Mouse (Mus musculus): ENCODE data around the gene Elovl7. TPM values are rescaled to one million over a fixed set of nuclear protein-coding genes. Genes with fewer than 3 reads are reported as not detected.
A peak's percentile ranks its signal among the peaks of the same experiment; 100 is the strongest.

Elovl7 gene
- 0.81 and 0.89 TPM in 2 replicates for polyA plus RNA-seq (2016; fragmentation: Nextera tagmentation; extraction: Ambion mirVana)

DNA sequence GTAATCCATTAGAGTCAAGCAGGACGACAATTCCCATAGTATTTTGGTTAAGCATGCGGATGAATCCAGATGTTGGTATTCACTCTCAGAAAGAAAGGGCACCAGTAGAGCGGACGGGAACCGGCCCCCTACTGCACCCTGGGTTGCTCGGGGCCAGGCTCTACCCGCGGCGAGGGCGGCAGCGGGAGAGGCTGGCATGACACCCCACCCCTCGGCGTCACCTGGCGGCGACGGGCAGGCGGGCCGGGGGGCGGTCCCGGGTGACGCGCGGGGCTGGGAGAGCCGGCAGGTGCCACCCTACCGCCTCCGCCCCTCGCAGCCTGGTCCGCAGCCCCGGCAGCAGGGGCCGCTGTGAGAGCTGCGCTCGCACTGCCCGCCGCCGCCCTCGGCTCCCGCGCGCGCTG is at the start of gene Elovl7:
Elovl7 (plus strand) TSS at position 324 of the 404 bp plus-strand sequence.
- Histone ChIP-seq H3K27ac (peak within 1 kb of the TSS; percentile 83), H3K4me3 (peak within 1 kb of the TSS; percentile 83), H3K36me3 (replicated peaks) (no peaks in the 10 kb centered on the region), H3K27me3 (ENCODE audit: poor library complexity, severe bottlenecking) (peaks cover 80% of the 10 kb centered on the region), H3K9me3 (no peaks in the 10 kb centered on the region), H3K4me1 (peaks cover 19% of the 10 kb centered on the region)
- under 1% methylated on average over 36 of the region's 40 CpGs for WGBS
- peak; percentile 50 for DNase-seq (ENCODE audit: extremely low spot score, low spot score)

GRCm38 (mm10) chr13:108164621-108165020 is 49.6 kb upstream of the Elovl7 start:
- Histone ChIP-seq H3K27me3 (ENCODE audit: poor library complexity, severe bottlenecking) (no peaks in the 10 kb centered on the region), H3K4me3 (no peak overlapping the region), H3K9me3 (no peaks in the 10 kb centered on the region), H3K4me1 (peaks cover 3% of the 10 kb centered on the region), H3K27ac (no peak overlapping the region), H3K36me3 (replicated peaks) (peaks cover 24% of the 10 kb centered on the region)
- no peak for DNase-seq (ENCODE audit: extremely low spot score, low spot score)
- 85% methylated on average over 3 of the region's 3 CpGs for WGBS

GRCm38 (mm10) chr13:108170002-108170401 is 44.2 kb upstream of the Elovl7 start:
- no peak overlapping the region for H3K27ac ChIP-seq
- no peak for DNase-seq (ENCODE audit: extremely low spot score, low spot score)
- no peaks in the 10 kb centered on the region for H3K27me3 ChIP-seq (ENCODE audit: poor library complexity, severe bottlenecking)
- no peak overlapping the region for H3K4me3 ChIP-seq
- H3K36me3 ChIP-seq (replicated peaks) = peaks cover 52% of the 10 kb centered on the region
- H3K9me3 ChIP-seq = no peaks in the 10 kb centered on the region
- no peaks in the 10 kb centered on the region for H3K4me1 ChIP-seq
- WGBS = 94% methylated on average over 1 of the region's 1 CpGs

GRCm38 (mm10) chr13:108170511-108170910 is 43.7 kb upstream of the Elovl7 start:
- Histone ChIP-seq H3K27ac (no peak overlapping the region), H3K4me3 (no peak overlapping the region), H3K27me3 (ENCODE audit: poor library complexity, severe bottlenecking) (no peaks in the 10 kb centered on the region), H3K4me1 (no peaks in the 10 kb centered on the region), H3K9me3 (no peaks in the 10 kb centered on the region), H3K36me3 (replicated peaks) (peaks cover 57% of the 10 kb centered on the region)
- 90% methylated on average over 8 of the region's 8 CpGs for WGBS
- DNase-seq (ENCODE audit: extremely low spot score, low spot score) = no peak

DNA sequence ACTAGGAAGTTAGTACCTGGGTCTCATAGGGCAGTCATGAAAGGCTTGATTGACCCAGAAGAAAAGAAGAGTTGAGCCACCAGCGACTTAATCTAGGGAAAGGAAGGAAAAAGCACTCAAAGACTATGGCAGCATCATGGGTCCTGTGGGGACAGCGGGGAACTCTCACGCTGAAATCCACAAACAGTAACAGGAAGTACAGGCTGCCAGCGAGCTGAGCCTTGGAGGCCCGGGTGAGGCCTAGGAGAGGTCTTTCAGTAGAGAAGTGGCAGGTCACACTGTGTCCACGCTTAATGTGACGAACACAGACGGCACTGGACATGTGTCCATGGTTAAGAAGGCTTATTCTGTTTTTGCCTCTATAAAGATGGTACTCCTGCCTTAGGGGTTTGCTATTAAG is 34.6 kb upstream of the Elovl7 start:
- H3K36me3 ChIP-seq (replicated peaks) = peaks cover 86% of the 10 kb centered on the region
- no peaks in the 10 kb centered on the region for H3K9me3 ChIP-seq
- whole genome bisulfite sequencing = 91% methylated on average over 8 of the region's 8 CpGs
- H3K27me3 ChIP-seq (ENCODE audit: poor library complexity, severe bottlenecking) = no peaks in the 10 kb centered on the region
- no peak overlapping the region for H3K27ac ChIP-seq
- no peaks in the 10 kb centered on the region for H3K4me1 ChIP-seq
- no peak overlapping the region for H3K4me3 ChIP-seq
- DNase-seq (ENCODE audit: extremely low spot score, low spot score) = no peak

DNA sequence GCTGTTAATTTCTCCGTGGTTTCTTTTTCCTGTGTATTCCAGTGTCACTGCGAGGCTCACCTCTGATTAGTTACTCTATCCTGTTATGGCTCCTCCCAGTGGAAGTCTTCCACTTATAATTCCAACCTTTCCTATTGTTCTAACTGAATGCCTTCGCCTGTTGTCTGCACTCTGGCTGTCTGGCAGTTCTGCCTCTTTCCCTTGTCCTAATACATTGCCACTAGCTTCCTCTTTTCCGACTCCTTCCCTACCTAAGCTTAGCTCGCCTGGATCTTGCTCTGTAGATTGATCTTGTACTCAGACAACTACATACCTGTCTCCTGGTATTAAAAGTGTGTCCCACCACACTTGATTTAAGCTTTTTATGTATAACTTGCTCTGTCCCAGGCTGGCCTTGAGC is 33.4 kb upstream of the Elovl7 start:
- no peak for DNase-seq (ENCODE audit: extremely low spot score, low spot score)
- WGBS = 88% methylated on average over 5 of the region's 5 CpGs
- H3K27me3 ChIP-seq (ENCODE audit: poor library complexity, severe bottlenecking) = no peaks in the 10 kb centered on the region
- no peaks in the 10 kb centered on the region for H3K9me3 ChIP-seq
- H3K4me3 ChIP-seq = no peak overlapping the region
- H3K4me1 ChIP-seq = no peaks in the 10 kb centered on the region
- H3K27ac ChIP-seq = no peak overlapping the region
- peaks cover 86% of the 10 kb centered on the region for H3K36me3 ChIP-seq (replicated peaks)

- no peaks in the 10 kb centered on the region for H3K27me3 ChIP-seq (ENCODE audit: poor library complexity, severe bottlenecking)
- peaks cover 76% of the 10 kb centered on the region for H3K36me3 ChIP-seq (replicated peaks)
- H3K9me3 ChIP-seq = no peaks in the 10 kb centered on the region
- no peak overlapping the region for H3K4me3 ChIP-seq
- no peak overlapping the region for H3K27ac ChIP-seq
- no peaks in the 10 kb centered on the region for H3K4me1 ChIP-seq
- no peak for DNase-seq (ENCODE audit: extremely low spot score, low spot score)
These were observed 29.4 kb upstream of the Elovl7 start for GRCm38 (mm10) chr13:108184743-108185255.

- H3K36me3 ChIP-seq (replicated peaks) = peaks cover 77% of the 10 kb centered on the region
These were observed 28.7 kb upstream of the Elovl7 start for GRCm38 (mm10) chr13:108185530-108185929.

DNA sequence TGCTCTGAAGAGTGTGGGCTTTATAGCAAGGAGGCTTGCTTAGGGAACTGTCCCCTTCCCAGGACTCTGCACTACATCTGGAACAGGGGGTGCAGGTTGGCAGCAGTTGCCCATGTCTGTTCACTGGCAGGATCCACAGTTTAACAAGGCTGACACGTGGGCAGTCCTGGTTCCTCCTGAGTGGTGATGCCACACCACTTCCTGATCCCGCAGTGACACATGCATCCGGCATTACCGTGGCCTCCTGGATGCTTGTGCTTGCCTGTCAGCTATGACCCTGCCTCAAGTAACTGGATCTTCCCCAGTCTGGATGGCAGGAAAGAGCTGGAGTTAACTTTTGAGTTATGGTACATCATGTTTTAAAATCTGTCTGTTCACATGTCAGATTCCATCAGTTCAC is 26.2 kb upstream of the Elovl7 start:
- peaks cover 58% of the 10 kb centered on the region for H3K36me3 ChIP-seq (replicated peaks)
- H3K4me3 ChIP-seq = no peak overlapping the region
- 95% methylated on average over 4 of the region's 4 CpGs for WGBS
- H3K4me1 ChIP-seq = no peaks in the 10 kb centered on the region
- no peaks in the 10 kb centered on the region for H3K27me3 ChIP-seq (ENCODE audit: poor library complexity, severe bottlenecking)
- DNase-seq (ENCODE audit: extremely low spot score, low spot score) = no peak
- no peaks in the 10 kb centered on the region for H3K9me3 ChIP-seq
- H3K27ac ChIP-seq = no peak overlapping the region

More at GRCm38 (mm10) chr13:108185530-108185929, 28.7 kb upstream of the Elovl7 start:
- H3K27me3 ChIP-seq (ENCODE audit: poor library complexity, severe bottlenecking) = no peaks in the 10 kb centered on the region
- no peaks in the 10 kb centered on the region for H3K4me1 ChIP-seq
- H3K27ac ChIP-seq = no peak overlapping the region
- no peak overlapping the region for H3K4me3 ChIP-seq
- H3K9me3 ChIP-seq = no peaks in the 10 kb centered on the region
- DNase-seq (ENCODE audit: extremely low spot score, low spot score) = no peak
- WGBS = 91% methylated on average over 3 of the region's 3 CpGs

- Histone ChIP-seq H3K27me3 (ENCODE audit: poor library complexity, severe bottlenecking) (no peaks in the 10 kb centered on the region), H3K27ac (no peak overlapping the region), H3K36me3 (replicated peaks) (peaks cover 55% of the 10 kb centered on the region), H3K9me3 (no peaks in the 10 kb centered on the region), H3K4me3 (no peak overlapping the region), H3K4me1 (no peaks in the 10 kb centered on the region)
- 73% methylated on average over 11 of the region's 11 CpGs for WGBS
- DNase-seq (ENCODE audit: extremely low spot score, low spot score) = peak; percentile 38
These were observed 23.0 kb upstream of the Elovl7 start for GRCm38 (mm10) chr13:108191074-108191720.

DNA sequence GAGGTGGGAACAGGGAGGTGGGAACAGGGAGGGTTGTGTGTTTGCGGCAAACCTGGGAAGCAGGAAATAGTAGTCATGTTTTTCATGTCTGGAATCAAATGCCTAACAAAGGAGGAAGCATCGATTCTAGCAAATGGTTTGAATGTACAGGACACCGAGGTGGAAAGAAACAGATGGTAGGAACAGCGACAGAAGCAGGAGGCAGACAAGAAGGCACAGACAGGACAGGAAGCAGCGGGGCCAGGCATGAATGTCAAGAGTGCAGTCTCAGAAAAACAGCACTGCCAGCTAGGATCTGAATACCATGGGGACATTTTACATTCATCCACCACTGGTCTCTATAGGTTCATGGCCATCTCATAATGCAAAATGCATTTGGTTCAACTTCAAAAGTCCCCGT is 18.7 kb upstream of the Elovl7 start:
- WGBS = 95% methylated on average over 6 of the region's 6 CpGs
- H3K27me3 ChIP-seq (ENCODE audit: poor library complexity, severe bottlenecking) = no peaks in the 10 kb centered on the region

GRCm38 (mm10) chr13:108204857-108205256 is 9.3 kb upstream of the Elovl7 start:
- WGBS = 91% methylated on average over 3 of the region's 3 CpGs
- no peak overlapping the region for H3K27ac ChIP-seq
- no peaks in the 10 kb centered on the region for H3K4me1 ChIP-seq
- H3K36me3 ChIP-seq (replicated peaks) = no peaks in the 10 kb centered on the region
- H3K9me3 ChIP-seq = no peaks in the 10 kb centered on the region
- no peak for DNase-seq (ENCODE audit: extremely low spot score, low spot score)
- no peaks in the 10 kb centered on the region for H3K27me3 ChIP-seq (ENCODE audit: poor library complexity, severe bottlenecking)
- H3K4me3 ChIP-seq = no peak overlapping the region

More for the DNA sequence above, 18.7 kb upstream of the Elovl7 start:
- H3K4me3 ChIP-seq = no peak overlapping the region
- DNase-seq (ENCODE audit: extremely low spot score, low spot score) = no peak
- H3K36me3 ChIP-seq (replicated peaks) = peaks cover 34% of the 10 kb centered on the region
- H3K27ac ChIP-seq = no peak overlapping the region
- H3K4me1 ChIP-seq = no peaks in the 10 kb centered on the region
- H3K9me3 ChIP-seq = no peaks in the 10 kb centered on the region

- H3K36me3 ChIP-seq (replicated peaks) = no peaks in the 10 kb centered on the region
- no peak overlapping the region for H3K4me3 ChIP-seq
- no peaks in the 10 kb centered on the region for H3K9me3 ChIP-seq
- peaks cover 14% of the 10 kb centered on the region for H3K27me3 ChIP-seq (ENCODE audit: poor library complexity, severe bottlenecking)
- 85% methylated on average over 2 of the region's 2 CpGs for WGBS
- no peak overlapping the region for H3K27ac ChIP-seq
- no peak for DNase-seq (ENCODE audit: extremely low spot score, low spot score)
- no peaks in the 10 kb centered on the region for H3K4me1 ChIP-seq
These were observed 6.8 kb upstream of the Elovl7 start for GRCm38 (mm10) chr13:108207447-108207846.

Measured in forebrain, embryonic 10.5 days (tissue).